Mouse (Mus musculus) heart, postnatal 14 days (tissue): Measurements from ENCODE around the gene Nelfb. TPM values are rescaled to one million over a fixed set of nuclear protein-coding genes. Genes with fewer than 3 reads are reported as not detected.

Source experiments
- DNase-seq, 2 experiments: peaks; one replicate each; pipeline ENCODE4 v3.0.0; 2021 to 2022
- intact Hi-C: fragments of 180-260 bp; cut with DNase I; formaldehyde crosslinking; loops from one replicate; pipeline ENCODE4 v1.15.1; 2025
- total RNA-seq, 2 experiments: library from RNA; stranded (reverse); gene quantifications; 2 replicates each; pipeline ENCODE4 v1.2.3; 2021

Nelfb gene
- total RNA-seq, 2 experiments from 2014 or later: 35.7 to 36.2 TPM

DNA sequence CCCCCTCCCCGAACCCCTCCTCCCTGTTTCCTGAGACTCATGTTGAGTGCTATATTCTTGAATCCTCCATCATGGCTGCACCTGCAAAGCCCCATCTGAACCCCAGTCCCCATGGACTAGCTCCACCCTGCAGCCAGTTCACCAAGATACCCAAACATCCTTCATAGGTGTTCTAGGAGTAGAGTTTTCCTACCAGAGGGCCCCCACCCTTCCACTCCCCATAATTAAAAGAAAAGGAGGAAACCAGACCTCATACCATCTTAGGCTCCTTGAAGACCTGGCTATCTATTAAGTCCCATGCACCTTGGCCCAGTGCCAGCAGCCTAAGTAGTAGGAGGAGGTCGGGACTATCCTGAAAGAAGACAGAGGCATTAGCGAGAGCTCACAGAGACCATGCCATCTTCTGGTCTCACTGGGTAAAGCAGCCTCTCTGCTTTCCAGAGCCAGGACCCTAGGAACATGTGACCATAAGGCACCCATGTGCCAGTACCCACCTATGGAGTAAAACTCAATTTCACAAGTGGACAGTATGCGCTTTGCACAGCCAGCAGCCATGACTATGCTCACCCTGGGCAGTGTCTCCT lies 7.6 kb downstream of the Nelfb start:
- no peak for DNase-seq
- intact Hi-C loops: no loop called here

GRCm38 (mm10) chr2:25200631-25201030 lies 10.7 kb downstream of the Nelfb start:
- intact Hi-C loops: no loop called here
- DNase-seq: no peak

GRCm38 (mm10) chr2:25197946-25198345 lies 13.3 kb downstream of the Nelfb start:
- no peak for DNase-seq
- intact Hi-C loops: loop anchor here (5.0 kb wide), 1 partner anchor 134 kb away; the partner anchor contains the start of gene Man1b1

DNA sequence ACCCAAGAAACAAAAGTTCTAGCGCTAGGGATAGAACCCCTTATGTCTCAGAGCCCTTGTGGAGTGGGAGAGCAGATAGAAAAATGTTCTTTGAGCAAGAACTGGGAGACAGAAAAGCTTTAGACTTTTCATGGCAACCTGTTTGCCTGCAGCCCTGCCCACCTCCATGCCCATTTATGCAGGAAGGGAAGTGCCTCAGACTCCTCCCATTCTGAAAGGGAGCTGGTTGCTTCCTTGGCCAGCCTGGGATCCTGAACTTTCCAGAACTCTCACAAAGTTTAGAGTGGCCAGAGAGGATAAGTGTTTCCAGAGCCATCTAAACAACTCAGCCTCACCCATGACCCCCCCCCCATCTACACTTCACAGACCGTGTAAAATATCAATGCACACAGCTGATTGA lies 14.1 kb downstream of the Nelfb start:
- DNase-seq: no peak
- intact Hi-C loops: loop anchor here (5.0 kb wide), 1 partner anchor 135 kb away; the partner anchor contains the start of gene Man1b1

- DNase-seq: peak; percentile 78 to 84
Observed at GRCm38 (mm10) chr2:25196172-25196954, 14.9 kb downstream of the Nelfb start, which contains the start of gene Tor4a. Tor4a (minus strand) TSS chr2:25196886.

DNA sequence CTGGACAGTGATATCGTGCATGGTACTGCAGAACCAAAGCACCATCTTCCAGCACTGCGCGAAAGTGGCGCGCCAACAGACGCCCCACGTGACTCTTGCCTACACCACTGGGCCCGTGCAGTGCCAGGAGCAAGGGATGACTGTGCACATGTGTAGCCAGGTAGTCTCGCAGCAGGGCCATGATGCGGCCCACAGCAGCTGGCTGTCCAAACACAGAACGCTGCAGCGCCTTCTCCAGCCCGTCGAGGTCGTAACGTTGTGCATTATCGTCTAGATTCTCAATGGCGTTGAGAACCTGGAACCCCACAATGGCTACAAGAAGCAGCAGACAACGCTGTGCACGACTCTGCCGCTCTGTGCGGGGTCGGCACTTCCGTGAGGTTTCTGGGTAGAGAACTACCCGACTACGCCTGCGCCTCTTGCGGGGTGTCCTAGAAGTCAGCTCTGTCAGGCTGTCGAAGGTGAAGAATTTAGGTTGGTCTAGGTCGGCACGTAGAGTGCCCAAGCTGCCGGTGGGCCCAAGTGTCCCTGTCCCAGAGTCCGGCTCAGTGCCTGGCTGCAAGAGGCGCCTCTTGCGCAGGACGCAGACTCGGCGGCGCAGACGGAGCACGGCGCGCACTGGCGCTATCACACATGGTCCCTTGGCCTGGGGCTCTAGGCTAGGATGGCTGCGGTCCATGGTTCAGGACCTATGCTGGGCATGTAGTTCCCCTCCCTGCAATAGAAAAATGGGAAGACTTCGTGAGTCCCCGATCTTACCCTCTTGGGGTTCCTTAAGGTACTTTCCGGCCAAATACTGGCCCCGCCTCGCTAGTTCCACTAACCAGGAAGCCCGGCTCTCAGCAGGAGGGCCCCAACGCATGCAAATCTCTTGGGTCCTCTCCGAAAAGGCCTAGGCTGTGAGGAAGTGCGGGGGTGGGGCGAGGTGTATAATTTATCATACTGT lies 15.8 kb downstream of the Nelfb start:
- peak; percentile 66 to 67 for DNase-seq
- intact Hi-C loops: loop anchor here (2.0 to 5.0 kb wide), 2 partner anchors 59 to 137 kb away; partner anchors contain the start of genes Man1b1 and Tmem203

More at GRCm38 (mm10) chr2:25196172-25196954, 14.9 kb downstream of the Nelfb start, which contains the start of gene Tor4a:
- intact Hi-C loops: loop anchor here (5.0 kb wide), 1 partner anchor 136 kb away; the partner anchor contains the start of gene Man1b1

DNA sequence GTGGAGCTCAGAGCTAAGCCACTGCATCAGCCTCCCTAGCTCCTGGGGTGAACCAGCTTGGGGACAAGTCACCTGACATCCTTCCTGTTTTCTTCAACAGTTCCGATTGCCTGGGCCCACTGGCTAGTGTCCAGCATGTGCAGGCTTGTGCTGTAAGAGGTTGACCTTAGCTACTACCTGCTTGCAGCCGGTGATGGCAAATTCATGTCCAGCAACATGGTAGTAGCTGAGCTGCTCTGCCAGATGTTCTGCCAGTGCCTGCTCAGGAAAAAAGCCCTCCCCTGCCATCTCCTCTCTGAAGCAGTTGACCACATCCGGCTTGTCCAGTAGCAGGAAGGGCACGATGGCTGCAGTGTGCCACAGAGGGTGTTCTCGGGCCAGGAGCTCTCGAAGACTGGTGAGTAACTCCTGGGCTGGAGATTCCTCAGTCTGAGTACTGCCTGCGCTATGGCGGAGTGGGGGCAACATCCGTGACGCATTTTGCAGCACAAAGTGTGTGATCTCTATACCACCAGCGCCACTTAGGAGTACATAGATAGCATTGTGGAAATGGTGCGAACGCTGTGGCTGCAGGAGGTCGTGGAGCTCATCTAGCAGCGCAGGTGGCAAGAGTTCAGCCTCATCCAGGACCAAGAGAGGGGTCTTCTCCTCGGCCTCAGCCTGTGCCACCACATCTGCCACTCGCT lies 16.7 kb downstream of the Nelfb start:
- intact Hi-C loops: loop anchor here (2.0 to 5.0 kb wide), 2 partner anchors 60 to 138 kb away; partner anchors contain the start of genes Man1b1 and Tmem203
- no peak for DNase-seq

- intact Hi-C loops: loop anchor here (2.0 kb wide), 1 partner anchor 61 kb away; the partner anchor contains the start of gene Tmem203
- DNase-seq: no peak
Observed at GRCm38 (mm10) chr2:25194006-25194405, 17.3 kb downstream of the Nelfb start.

DNA sequence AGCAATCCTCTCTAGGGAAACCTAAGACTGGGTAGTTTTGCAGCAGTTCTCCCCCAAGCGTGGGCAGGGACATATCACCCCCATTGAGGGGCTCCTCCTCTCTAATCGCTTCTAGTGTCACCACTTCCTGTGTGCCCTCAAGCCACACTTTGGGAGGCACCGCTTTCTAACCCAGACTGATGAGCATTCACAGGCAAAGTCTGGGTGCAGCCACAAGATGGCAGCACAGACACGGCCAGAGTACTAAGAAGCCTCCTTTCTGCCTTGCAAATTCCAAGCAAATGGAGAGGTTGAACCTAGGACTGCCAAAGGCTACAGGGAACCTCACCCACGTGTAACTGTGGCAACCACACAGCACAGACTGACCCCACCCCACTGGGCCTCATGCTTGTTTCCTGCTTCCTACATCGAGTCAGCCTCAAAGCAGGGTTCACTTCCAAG lies 17.9 kb downstream of the Nelfb start:
- intact Hi-C loops: loop anchor here (1.0 kb wide), 1 partner anchor 35 kb away; no protein-coding TSS in a partner anchor
- DNase-seq: peak; percentile 87 to 88

GRCm38 (mm10) chr2:25187841-25188240 lies 23.4 kb downstream of the Nelfb start:
- DNase-seq: no peak
- intact Hi-C loops: loop anchor here (2.0 kb wide), 1 partner anchor 89 kb away; no protein-coding TSS in a partner anchor

- no peak for DNase-seq
- intact Hi-C loops: loop anchor here (1.0 to 2.0 kb wide), 2 partner anchors 59 to 88 kb away; no protein-coding TSS in a partner anchor
Observed at GRCm38 (mm10) chr2:25186575-25186930, 24.7 kb downstream of the Nelfb start.

GRCm38 (mm10) chr2:25185625-25186574 lies 25.4 kb downstream of the Nelfb start:
- DNase-seq: peak; percentile 58 to 68
- intact Hi-C loops: loop anchor here (1.0 to 2.0 kb wide), 2 partner anchors 59 to 87 kb away; no protein-coding TSS in a partner anchor

- DNase-seq: no peak
- intact Hi-C loops: loop anchor here (5.0 kb wide), 1 partner anchor 42 kb away; no protein-coding TSS in a partner anchor
Observed at GRCm38 (mm10) chr2:25184496-25184895, 26.8 kb downstream of the Nelfb start.

DNA sequence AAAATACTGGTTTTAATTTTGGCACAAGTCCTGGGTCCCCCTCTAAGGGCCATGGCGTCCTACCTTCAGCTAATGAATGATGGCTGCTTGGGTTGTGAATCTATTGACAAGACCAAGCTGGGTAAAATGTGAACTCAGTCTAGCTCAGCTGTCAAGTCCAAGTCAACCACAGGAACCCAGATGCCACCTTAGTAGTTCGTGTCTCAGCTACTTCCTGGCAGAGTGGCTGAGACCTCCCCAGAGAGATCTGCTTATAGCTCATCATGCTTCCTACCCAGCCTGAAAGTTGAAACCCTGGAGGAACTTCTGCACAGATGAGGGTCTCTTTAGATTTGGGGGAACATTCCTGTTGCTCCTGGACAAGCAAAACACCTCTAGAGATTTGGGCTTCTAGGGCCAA lies 28.0 kb downstream of the Nelfb start:
- DNase-seq: no peak
- intact Hi-C loops: loop anchor here (5.0 kb wide), 1 partner anchor 41 kb away; no protein-coding TSS in a partner anchor

GRCm38 (mm10) chr2:25182664-25183063 lies 28.6 kb downstream of the Nelfb start:
- intact Hi-C loops: loop anchor here (5.0 kb wide), 1 partner anchor 40 kb away; no protein-coding TSS in a partner anchor
- peak in 1 of 2 experiments; percentile 15 for DNase-seq

DNA sequence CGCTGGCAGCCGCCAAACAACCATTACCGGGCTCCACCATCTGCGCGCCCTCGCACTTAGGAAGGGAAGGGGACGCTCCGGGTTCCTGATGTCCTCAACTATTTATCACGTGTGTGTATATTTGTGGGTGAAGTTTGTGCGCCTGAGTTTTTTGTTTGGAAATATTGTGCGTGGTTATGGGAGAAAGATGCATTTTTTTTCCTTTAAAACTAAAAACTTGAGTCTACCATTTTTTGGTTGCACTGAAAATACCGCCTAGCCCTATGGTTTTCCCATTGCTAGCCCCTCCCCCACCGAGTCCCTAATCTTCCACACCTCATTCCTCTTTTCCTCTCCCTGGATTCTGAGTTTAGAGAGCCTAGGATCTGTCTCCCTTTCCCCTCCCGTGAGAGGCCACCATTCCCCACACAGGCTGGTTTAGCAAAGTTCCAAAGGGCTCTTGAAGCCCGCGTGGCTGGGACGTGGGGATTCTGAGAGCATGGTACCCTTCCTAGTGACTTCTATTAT lies 29.3 kb downstream of the Nelfb start:
- intact Hi-C loops: loop anchor here (2.0 to 5.0 kb wide), 2 partner anchors 19 to 40 kb away; no protein-coding TSS in a partner anchor
- peak in 1 of 2 experiments; percentile 10 for DNase-seq
